Mouse (Mus musculus) lung, adult 18-20 months (tissue): ENCODE measurements at regions not wholly inside any gene's neighbourhood (a gene's known extent, or its start where the extent isn't known, plus 50 kb on each side); places are given as distances from the start of the nearest gene placed in this dataset.

Experiments used
- DNase-seq, 2 experiments: peaks; one replicate each; pipeline ENCODE4 v3.0.0; 2022; ENCODE audit warnings: mixed read lengths in 2 of 2

DNA sequence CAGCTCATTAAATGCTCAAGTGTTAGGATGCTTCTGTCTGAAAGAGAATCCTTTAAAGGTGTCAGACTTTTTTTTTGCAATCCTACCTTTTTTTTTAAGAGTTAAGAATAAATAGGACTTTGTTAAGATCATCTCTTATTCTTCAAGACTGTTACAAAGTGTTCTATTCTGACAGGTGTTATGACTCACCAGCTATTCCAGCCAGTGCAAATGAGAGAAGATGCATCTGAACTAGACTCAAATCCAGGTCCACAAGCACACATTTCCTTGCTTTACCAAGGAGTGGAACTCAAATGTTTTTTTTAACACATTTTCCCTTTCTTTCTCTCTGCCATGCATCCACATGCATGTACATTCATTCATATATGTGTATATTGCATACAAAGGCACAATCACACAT lies 98.4 kb upstream of the Atp10a start:
- no peak for DNase-seq

DNA sequence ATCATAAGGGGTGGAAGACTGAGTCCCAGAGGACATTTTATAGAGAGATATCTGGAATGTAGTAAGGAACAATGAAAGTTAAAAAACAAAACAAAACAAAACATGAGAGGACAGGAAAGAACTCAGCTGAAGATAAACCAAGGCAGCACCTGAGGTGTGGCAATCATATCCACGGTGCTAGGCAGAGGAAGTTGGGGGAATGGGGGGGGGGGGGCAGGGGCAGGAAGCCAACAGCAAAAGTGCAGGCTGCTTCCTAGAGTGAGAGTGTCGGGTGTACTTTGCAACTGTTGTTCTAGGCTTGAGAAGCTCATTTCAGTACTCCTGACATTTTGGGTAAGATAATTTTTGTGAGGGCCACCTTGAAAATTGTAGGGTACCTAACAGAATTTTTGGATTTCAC lies 87.2 kb upstream of the Atp10a start:
- no peak for DNase-seq

GRCm38 (mm10) chr7:58584241-58584820 lies 71.6 kb upstream of the Atp10a start:
- peak; percentile 38 to 46 for DNase-seq

DNA sequence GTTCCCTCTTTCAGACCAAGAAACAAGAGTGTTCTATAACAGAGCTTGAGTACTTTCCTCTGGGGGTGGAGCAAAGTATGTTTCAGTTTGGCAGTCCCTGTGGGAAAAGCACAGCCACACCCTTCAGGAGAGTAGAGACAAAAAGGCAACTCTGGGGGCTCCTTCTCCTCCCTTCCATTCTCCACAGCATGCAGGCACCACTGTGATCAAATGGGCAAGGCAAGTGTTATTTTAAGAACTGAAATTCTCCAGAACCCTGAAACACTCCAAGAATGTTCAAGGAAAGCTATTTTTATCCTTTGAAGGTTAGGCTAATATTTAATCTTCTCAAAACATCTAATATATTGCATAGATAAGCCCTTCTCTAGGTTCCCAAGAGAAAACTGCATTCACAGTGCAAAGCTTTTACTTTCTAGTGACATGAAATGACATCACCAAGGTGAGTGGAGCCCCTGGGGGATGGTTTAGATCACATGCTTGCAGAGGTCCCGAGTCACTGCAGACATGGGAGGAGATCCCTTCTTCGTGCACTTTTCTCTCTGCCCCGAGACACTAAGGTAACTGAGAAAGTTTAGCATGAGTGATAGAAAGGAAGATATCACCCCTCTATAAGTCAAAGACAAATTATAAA lies 70.2 kb upstream of the Atp10a start:
- peak; percentile 1 to 4 for DNase-seq

DNA sequence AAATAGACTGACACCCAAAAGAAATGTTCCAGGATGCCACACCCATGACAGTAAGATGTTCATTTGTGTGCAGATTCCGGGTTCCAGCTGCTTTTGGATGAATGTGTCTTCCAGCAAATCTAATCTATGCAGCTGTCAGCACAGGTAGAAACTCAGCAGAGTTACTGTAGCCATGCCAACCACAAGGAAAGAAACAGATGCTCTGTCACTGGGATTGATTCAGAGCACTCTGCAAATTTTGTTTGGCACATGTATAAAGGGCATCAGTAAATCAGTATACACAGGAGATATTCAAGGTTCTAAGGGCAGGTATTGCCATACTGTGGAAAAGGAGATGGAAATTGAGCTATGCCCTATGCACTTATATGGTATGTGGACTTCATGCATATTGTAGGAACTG lies 60.0 kb upstream of the Atp10a start:
- no peak for DNase-seq
